Mouse (Mus musculus): ENCODE measurements around the gene Astn1.

DNA sequence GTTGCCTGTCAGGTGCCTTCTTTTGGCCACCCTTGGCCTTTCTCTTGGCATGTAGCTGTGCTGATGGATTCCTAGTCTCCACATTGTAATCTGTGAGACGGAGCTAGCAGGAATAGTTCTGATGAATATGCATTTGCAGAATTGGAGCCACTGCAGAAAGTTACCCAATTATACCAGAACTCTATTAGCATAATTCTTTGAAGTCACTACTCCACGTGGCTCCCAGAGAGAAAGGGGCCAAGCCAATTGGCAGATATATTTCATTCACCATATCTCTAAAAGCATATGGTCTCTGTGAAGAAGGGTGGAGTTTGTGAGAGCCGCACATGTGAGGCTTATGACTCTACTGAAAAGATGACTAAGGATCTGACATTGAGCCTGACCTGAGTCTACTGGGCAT is 226.8 kb downstream of the Astn1 start:
- TF ChIP-seq POLR2A (IDR thresholded peaks at IDR 0.05; ENCODE audit: control insufficient read depth, low read depth, low read length) = no peak
- TF ChIP-seq CTCF (IDR thresholded peaks at IDR 0.05; ENCODE audit: control insufficient read depth, insufficient read depth, insufficient replicate concordance, low read depth, low read length) = no peak
